Mouse (Mus musculus): ENCODE results near the gene Pisd. TPM values are rescaled to one million over a fixed set of nuclear protein-coding genes. Genes with fewer than 3 reads are reported as not detected.
"Not testable (repeated sequence)": the region's sequence is repeated elsewhere in the genome, so short reads cannot be mapped to it uniquely, and the experiment has no call there.

Gene Pisd
- total and polyA plus RNA-seq, 2 experiments from 2014 or later: 89.0 to 94.5 TPM

DNA sequence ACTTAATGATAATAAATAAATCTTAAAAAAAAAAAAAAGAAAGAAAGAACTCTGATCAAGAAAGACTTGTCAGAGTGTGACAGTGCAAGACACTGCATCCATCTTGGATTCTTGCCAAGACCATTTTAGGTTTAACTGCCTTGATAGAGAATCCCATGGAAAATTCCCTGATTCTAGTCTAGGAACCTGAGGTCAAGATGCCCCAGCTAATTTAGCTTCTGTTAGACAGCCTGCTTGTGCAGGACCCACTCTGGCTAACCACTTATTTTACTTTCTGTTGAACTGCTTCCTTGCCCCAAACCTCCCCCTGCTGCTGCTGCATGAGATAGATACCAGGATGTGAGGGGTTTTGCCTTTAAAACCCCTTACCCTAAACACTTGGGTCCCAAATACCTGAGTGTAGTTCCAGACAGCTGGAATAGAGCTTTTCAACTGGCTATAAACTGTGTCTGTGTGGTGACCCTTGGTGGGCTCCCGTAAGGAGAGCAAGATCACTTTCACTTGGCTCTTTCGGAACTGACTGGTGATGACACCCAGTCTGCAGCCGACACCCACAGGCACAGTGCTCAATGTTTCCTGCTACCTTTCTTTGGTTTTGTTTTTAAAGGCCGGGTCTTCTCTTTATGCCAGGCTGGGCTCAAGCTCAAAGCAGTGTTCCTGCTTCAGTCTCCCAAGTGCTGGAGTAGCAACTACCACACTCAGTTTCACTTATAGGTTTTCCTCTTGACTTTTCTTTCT, 17.6 kb downstream of the Pisd start:
- H3K4me1 ChIP-seq (ENCODE audit: insufficient read depth, low read length): no peaks in the 10 kb centered on the region
- peaks cover 18% of the 10 kb centered on the region; the same call in 1 of the 2 replicates for H3K36me3 ChIP-seq (ENCODE audit: insufficient read depth, low read length)
- DNase-seq (ENCODE audit: low spot score) (no peak), ATAC-seq (ENCODE audit: low FRiP score) (no peak)
- no peak overlapping the region for H3K4me2 ChIP-seq (ENCODE audit: low read depth, low read length, poor library complexity, severe bottlenecking)
- no peaks in the 10 kb centered on the region for H3K27me3 ChIP-seq (ENCODE audit: insufficient read depth, low read length)
- H3K9ac ChIP-seq (replicated peaks; ENCODE audit: low read length, poor library complexity, severe bottlenecking): no peak overlapping the region
- no peak for TF ChIP-seq CTCF (IDR thresholded peaks at IDR 0.05)
- H3K9me3 ChIP-seq (ENCODE audit: low read length): no peaks in the 10 kb centered on the region
- no peak overlapping the region for H3K4me3 ChIP-seq (ENCODE audit: low read depth, low read length)
- no peak overlapping the region for H3K27ac ChIP-seq (ENCODE audit: low read depth, low read length)
- WGBS: 93% methylated on average over 4 of the region's 4 CpGs

DNA sequence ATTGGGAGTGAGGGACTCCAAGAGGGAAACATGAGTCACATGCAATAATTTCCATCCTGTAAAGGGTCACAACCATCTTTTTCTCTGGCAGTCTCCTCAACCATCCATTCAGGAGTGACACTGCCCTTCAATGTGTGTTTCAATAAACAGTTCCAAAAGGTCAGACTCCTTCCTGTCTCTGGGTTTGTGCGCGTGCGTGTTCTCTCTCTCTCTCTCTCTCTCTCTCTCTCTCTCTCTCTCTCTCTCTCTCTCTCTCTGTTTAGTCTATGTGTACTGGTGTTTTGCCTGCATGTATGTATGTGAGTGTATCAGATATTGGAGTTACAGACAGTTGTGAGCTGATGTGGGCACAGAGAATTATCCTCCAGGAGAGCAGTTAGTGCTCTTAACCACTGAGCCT, 18.4 kb downstream of the Pisd start:
- Histone ChIP-seq H3K36me3 (ENCODE audit: insufficient read depth, low read length) (peaks cover 15% of the 10 kb centered on the region; the same call in 1 of the 2 replicates), H3K27ac (ENCODE audit: low read depth, low read length) (no peak overlapping the region), H3K9ac (replicated peaks; ENCODE audit: low read length, poor library complexity, severe bottlenecking) (no peak overlapping the region), H3K9me3 (ENCODE audit: low read length) (no peaks in the 10 kb centered on the region), H3K4me2 (ENCODE audit: low read depth, low read length, poor library complexity, severe bottlenecking) (no peak overlapping the region), H3K27me3 (ENCODE audit: insufficient read depth, low read length) (no peaks in the 10 kb centered on the region), H3K4me3 (ENCODE audit: low read depth, low read length) (no peak overlapping the region), H3K4me1 (ENCODE audit: insufficient read depth, low read length) (no peaks in the 10 kb centered on the region)
- no peak for TF ChIP-seq CTCF (IDR thresholded peaks at IDR 0.05)
- no peak for ATAC-seq (ENCODE audit: low FRiP score)
- no peak for DNase-seq (ENCODE audit: low spot score)
- WGBS: 100% methylated on average over 3 of the region's 3 CpGs

DNA sequence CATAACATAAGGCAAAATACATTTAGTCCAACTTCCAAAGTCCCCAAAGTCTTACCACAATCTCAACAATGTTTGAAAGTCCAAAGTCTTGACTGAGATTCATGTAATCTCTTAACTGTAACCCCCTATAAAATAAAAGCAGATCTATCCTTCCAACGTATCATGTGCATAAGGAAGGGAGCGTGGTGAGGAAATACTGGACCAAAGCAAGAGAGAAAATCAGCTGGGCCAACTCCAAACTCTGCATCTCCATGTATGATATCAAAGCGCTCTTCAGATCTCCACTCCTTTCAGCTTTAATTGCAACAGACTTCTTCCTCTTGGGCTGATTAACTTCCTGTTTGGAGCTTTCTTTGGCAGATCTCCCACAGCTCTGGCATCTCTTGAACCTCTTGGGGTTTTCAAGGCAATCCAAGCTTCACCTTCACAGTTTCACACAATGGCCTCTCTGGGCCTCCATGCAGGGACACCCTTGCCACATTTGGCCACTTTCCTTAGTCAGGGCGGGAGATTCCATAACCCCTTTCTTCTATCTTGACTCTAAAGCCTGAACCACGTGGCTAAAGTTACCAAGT, 23.8 kb downstream of the Pisd start:
- Histone ChIP-seq H3K27ac (ENCODE audit: low read depth, low read length) (no peak overlapping the region), H3K9me3 (ENCODE audit: low read length) (no peaks in the 10 kb centered on the region), H3K36me3 (ENCODE audit: insufficient read depth, low read length) (peaks cover 18% of the 10 kb centered on the region; the same call in 1 of the 2 replicates), H3K9ac (replicated peaks; ENCODE audit: low read length, poor library complexity, severe bottlenecking) (no peak overlapping the region), H3K27me3 (ENCODE audit: insufficient read depth, low read length) (no peaks in the 10 kb centered on the region), H3K4me3 (ENCODE audit: low read depth, low read length) (no peak overlapping the region), H3K4me2 (ENCODE audit: low read depth, low read length, poor library complexity, severe bottlenecking) (no peak overlapping the region), H3K4me1 (ENCODE audit: insufficient read depth, low read length) (no peaks in the 10 kb centered on the region)
- DNase-seq (ENCODE audit: low spot score): no peak
- ATAC-seq (ENCODE audit: low FRiP score): no peak
- WGBS: 90% methylated on average over 5 of the region's 5 CpGs
- TF ChIP-seq CTCF (IDR thresholded peaks at IDR 0.05): no peak

DNA sequence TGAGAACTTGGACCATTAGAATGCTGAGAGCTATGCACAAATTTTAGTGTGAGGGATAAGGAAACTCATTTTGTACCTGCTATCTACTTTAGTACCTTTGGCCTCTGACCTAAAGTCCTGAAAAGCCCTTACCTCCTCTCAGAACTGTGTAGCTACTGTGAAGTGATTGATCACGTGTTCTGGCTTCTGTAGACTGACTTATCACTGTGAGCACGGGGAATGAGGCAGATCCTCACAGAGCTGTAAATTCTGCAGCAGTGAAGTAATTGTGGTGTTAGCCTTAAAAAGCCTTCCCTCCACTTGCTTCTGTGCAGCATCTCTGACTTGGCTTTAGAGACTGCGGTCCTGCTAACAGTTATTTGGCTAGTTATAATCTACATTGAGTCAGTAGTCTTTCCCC, 24.7 kb downstream of the Pisd start:
- ATAC-seq (ENCODE audit: low FRiP score) (no peak), DNase-seq (ENCODE audit: low spot score) (no peak)
- Histone ChIP-seq H3K4me1 (ENCODE audit: insufficient read depth, low read length) (no peaks in the 10 kb centered on the region), H3K4me2 (ENCODE audit: low read depth, low read length, poor library complexity, severe bottlenecking) (no peak overlapping the region), H3K27ac (ENCODE audit: low read depth, low read length) (no peak overlapping the region), H3K9me3 (ENCODE audit: low read length) (no peaks in the 10 kb centered on the region), H3K9ac (replicated peaks; ENCODE audit: low read length, poor library complexity, severe bottlenecking) (no peak overlapping the region), H3K27me3 (ENCODE audit: insufficient read depth, low read length) (no peaks in the 10 kb centered on the region), H3K4me3 (ENCODE audit: low read depth, low read length) (no peak overlapping the region), H3K36me3 (ENCODE audit: insufficient read depth, low read length) (peaks cover 17% of the 10 kb centered on the region; the same call in 1 of the 2 replicates)
- no peak for TF ChIP-seq CTCF (IDR thresholded peaks at IDR 0.05)
- WGBS: 94% methylated on average over 3 of the region's 3 CpGs

DNA sequence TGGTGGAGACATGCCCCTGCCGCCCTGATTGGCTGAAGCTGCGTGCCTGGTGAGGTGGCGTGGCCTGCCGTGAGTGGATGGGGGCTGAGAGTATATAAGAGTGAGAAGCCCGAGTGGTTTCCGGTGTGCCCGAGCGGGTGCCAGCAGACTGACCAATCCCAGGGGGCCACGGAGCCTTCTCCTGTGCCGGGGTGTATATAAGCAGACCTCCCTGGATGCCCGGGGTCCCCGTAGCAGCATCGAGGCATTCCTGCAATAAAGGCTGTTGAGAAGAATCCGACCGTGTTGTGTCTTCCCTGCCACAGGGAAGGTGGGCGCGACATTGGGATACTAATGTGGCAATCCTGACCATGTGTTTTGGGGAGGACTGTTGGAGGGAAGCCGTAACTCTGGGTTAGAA, 25.1 kb downstream of the Pisd start:
- 96% methylated on average over 17 of the region's 18 CpGs for WGBS
- H3K4me1 ChIP-seq (ENCODE audit: insufficient read depth, low read length); H3K9ac ChIP-seq (replicated peaks; ENCODE audit: low read length, poor library complexity, severe bottlenecking); H3K27me3 ChIP-seq (ENCODE audit: insufficient read depth, low read length); H3K9me3 ChIP-seq (ENCODE audit: low read length); H3K4me2 ChIP-seq (ENCODE audit: low read depth, low read length, poor library complexity, severe bottlenecking); H3K27ac ChIP-seq (ENCODE audit: low read depth, low read length); ATAC-seq (ENCODE audit: low FRiP score); H3K4me3 ChIP-seq (ENCODE audit: low read depth, low read length); DNase-seq (ENCODE audit: low spot score): not testable (repeated sequence)
- H3K36me3 ChIP-seq (ENCODE audit: insufficient read depth, low read length): peaks cover 15% of the 10 kb centered on the region; the same call in 1 of the 2 replicates

DNA sequence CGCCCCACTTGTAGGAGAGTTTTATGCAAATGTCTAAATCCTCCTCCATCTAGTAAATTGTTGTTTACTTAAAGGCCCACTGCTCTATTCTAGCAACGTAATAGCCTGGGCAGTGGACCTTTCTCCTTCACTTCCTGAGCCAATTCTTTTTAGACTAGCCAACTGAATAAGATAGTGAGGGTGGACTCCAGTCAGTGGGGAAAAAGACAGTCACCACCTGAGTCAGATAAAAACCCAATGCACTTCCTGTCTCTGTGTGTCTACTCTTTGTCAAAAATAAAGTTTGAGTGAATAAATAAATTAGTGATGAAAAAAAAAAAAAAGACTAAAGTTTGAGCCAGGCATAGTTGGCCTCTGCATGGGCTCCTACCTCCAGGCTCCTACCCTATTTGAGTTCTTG, 25.8 kb downstream of the Pisd start:
- H3K4me3 ChIP-seq (ENCODE audit: low read depth, low read length): no peak overlapping the region
- H3K9ac ChIP-seq (replicated peaks; ENCODE audit: low read length, poor library complexity, severe bottlenecking): no peak overlapping the region
- no peak overlapping the region for H3K4me2 ChIP-seq (ENCODE audit: low read depth, low read length, poor library complexity, severe bottlenecking)
- no peak overlapping the region for H3K27ac ChIP-seq (ENCODE audit: low read depth, low read length)
- WGBS: 74% methylated on average over 2 of the region's 2 CpGs
- H3K4me1 ChIP-seq (ENCODE audit: insufficient read depth, low read length): no peaks in the 10 kb centered on the region
- ATAC-seq (ENCODE audit: low FRiP score) (no peak), DNase-seq (ENCODE audit: low spot score) (no peak)
- no peaks in the 10 kb centered on the region for H3K9me3 ChIP-seq (ENCODE audit: low read length)
- peaks cover 15% of the 10 kb centered on the region; the same call in 1 of the 2 replicates for H3K36me3 ChIP-seq (ENCODE audit: insufficient read depth, low read length)
- TF ChIP-seq CTCF (IDR thresholded peaks at IDR 0.05): no peak
- H3K27me3 ChIP-seq (ENCODE audit: insufficient read depth, low read length): no peaks in the 10 kb centered on the region
